Mouse (Mus musculus): Measurements from ENCODE around the gene Sec63. TPM values are rescaled to one million over a fixed set of nuclear protein-coding genes. Genes with fewer than 3 reads are reported as not detected.

Sec63 gene
- polyA plus RNA-seq, 1 experiment from 2014 or later, result 16.3 TPM

DNA sequence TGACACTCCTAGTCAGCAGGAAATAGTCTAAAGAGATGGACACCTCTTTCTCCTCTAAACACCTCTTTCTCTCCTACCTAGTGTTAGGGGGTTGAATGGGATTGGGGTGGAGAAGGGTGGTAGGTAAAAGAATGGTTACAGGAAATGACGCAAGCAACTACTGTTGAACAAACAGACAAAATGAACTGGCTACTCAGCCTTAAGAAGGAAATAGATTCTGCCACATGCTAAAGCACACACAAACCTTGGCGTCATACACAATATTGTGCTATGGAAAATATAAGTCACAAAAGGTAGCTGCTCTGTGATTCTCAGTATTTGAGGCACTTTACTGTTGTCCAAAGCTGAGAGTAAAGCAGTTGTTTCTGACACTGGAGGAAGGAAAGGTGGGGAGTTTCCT is 77.4 kb downstream of the Sec63 start:
- Histone ChIP-seq H3K36me3 (ENCODE audit: control insufficient read depth, insufficient read depth, low read length) (peaks cover 5% of the 10 kb centered on the region; the same call in 1 of the 2 replicates), H3K4me3 (ENCODE audit: low read depth, low read length) (no peak overlapping the region), H3K27ac (ENCODE audit: low read length) (no peak overlapping the region), H3K4me1 (ENCODE audit: control insufficient read depth, insufficient read depth, low read length) (peaks cover 6% of the 10 kb centered on the region; the same call in 1 of the 2 replicates), H3K4me2 (ENCODE audit: low read length) (no peak overlapping the region), H3K27me3 (ENCODE audit: control insufficient read depth, insufficient read depth, low read depth, low read length) (no peaks in the 10 kb centered on the region), H3K9me3 (replicated peaks; ENCODE audit: control insufficient read depth, low read length, poor library complexity, severe bottlenecking) (no peaks in the 10 kb centered on the region; the same call in 1 of the 2 replicates), H3K9ac (ENCODE audit: low read depth, low read length) (no peak overlapping the region)
- ATAC-seq, result no peak
- WGBS, result 94% methylated on average over 2 of the region's 2 CpGs

DNA sequence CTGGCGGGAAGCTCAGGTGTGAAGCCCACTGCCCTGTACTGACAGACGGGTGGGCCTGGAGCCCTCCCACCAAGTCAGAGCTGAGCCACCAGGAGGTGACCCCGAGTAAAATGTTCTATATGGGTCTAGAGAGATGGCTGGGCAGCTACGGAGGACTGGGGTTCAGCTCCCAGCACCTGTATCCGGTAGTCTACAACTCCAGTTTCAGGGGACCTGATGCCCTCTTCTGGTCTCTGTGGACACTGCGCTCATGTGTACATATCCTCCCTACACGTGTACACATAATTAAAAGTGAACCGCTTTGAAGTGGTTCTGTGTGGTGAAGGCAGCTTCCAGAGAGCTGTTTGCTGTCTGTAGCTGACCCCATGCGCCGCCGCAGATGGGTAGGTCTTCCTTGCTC is 78.7 kb downstream of the Sec63 start:
- no peak for ATAC-seq
- H3K4me2 ChIP-seq (ENCODE audit: low read length), result no peak overlapping the region
- H3K4me1 ChIP-seq (ENCODE audit: control insufficient read depth, insufficient read depth, low read length), result peaks cover 4% of the 10 kb centered on the region; the same call in 1 of the 2 replicates
- no peak overlapping the region for H3K4me3 ChIP-seq (ENCODE audit: low read depth, low read length)
- H3K9me3 ChIP-seq (replicated peaks; ENCODE audit: control insufficient read depth, low read length, poor library complexity, severe bottlenecking), result no peaks in the 10 kb centered on the region; the same call in 1 of the 2 replicates
- no peaks in the 10 kb centered on the region for H3K27me3 ChIP-seq (ENCODE audit: control insufficient read depth, insufficient read depth, low read depth, low read length)
- no peak overlapping the region for H3K9ac ChIP-seq (ENCODE audit: low read depth, low read length)
- WGBS, result 98% methylated on average over 11 of the region's 11 CpGs
- peaks cover 5% of the 10 kb centered on the region; the same call in 1 of the 2 replicates for H3K36me3 ChIP-seq (ENCODE audit: control insufficient read depth, insufficient read depth, low read length)
- H3K27ac ChIP-seq (ENCODE audit: low read length), result no peak overlapping the region

DNA sequence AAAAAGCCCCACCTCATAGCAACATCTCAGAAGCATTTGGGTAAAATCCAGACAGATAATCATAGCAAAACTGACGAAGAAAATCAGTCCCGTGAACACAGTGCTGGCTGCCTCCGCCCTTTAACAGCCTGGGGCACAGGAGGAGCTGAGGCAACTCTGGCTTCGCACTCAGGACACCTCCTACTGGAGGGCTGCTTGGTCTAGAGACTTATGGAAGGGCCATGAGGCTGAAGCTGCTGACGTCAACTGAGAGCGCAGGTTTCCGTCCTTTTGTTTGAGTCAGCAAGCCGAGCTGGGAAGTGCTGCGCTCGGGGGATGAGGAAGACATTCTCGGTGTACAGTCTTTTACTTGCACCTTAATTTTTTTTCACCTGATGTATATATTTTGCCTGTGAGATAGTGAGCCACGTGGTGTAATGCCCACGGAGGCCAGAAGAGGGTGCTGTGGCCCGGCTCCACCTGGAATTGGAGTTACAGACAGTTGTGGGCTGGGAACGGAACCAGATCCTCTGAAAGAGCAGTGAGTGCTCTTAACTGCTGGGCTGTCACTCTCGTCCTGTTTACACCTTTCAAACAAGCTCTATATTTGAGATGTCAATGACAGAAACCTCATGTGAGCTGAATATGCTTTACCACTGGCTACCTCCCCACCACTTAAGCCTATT is 80.4 kb downstream of the Sec63 start:
- ATAC-seq, result no peak
- no peak overlapping the region for H3K4me3 ChIP-seq (ENCODE audit: low read depth, low read length)
- WGBS, result 68% methylated on average over 16 of the region's 16 CpGs

DNA sequence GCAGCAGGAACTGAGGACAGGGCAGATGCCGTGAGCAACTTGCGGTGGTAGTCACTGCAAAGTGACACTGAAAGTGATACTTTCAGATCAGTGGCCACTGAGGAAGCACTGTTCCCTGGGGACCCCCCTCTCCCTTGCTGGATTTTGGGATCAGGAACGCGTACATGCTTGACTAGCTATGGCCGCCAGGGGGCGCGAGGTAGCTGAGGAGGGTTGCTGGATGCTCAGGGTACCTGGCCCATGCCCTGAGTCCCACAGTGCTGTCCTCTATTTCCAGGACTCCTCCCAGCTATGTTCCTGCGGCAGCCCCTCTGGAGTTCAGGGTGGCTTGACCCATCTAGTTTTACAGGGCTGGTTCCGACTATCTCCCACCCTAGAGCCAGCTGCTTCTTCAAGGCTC is 81.1 kb downstream of the Sec63 start:
- no peak overlapping the region for H3K27ac ChIP-seq (ENCODE audit: low read length)
- no peaks in the 10 kb centered on the region for H3K4me1 ChIP-seq (ENCODE audit: control insufficient read depth, insufficient read depth, low read length)
- H3K27me3 ChIP-seq (ENCODE audit: control insufficient read depth, insufficient read depth, low read depth, low read length), result no peaks in the 10 kb centered on the region
- ATAC-seq, result peak; percentile 52; the same call in 1 of the 2 replicates
- no peak overlapping the region for H3K4me2 ChIP-seq (ENCODE audit: low read length)
- no peak overlapping the region for H3K9ac ChIP-seq (ENCODE audit: low read depth, low read length)
- 15% methylated on average over 9 of the region's 9 CpGs for WGBS
- H3K9me3 ChIP-seq (replicated peaks; ENCODE audit: control insufficient read depth, low read length, poor library complexity, severe bottlenecking), result no peaks in the 10 kb centered on the region
- H3K36me3 ChIP-seq (ENCODE audit: control insufficient read depth, insufficient read depth, low read length), result peaks cover 5% of the 10 kb centered on the region; the same call in 1 of the 2 replicates
- H3K4me3 ChIP-seq (ENCODE audit: low read depth, low read length), result no peak overlapping the region

More for the DNA sequence above, 80.4 kb downstream of the Sec63 start:
- Histone ChIP-seq H3K4me1 (ENCODE audit: control insufficient read depth, insufficient read depth, low read length) (no peaks in the 10 kb centered on the region), H3K9ac (ENCODE audit: low read depth, low read length) (no peak overlapping the region), H3K9me3 (replicated peaks; ENCODE audit: control insufficient read depth, low read length, poor library complexity, severe bottlenecking) (no peaks in the 10 kb centered on the region; the same call in 1 of the 2 replicates), H3K36me3 (ENCODE audit: control insufficient read depth, insufficient read depth, low read length) (peaks cover 5% of the 10 kb centered on the region; the same call in 1 of the 2 replicates), H3K27me3 (ENCODE audit: control insufficient read depth, insufficient read depth, low read depth, low read length) (no peaks in the 10 kb centered on the region), H3K4me2 (ENCODE audit: low read length) (no peak overlapping the region), H3K27ac (ENCODE audit: low read length) (no peak overlapping the region)

GRCm38 (mm10) chr10:42843416-42843815 is 82.1 kb downstream of the Sec63 start:
- ATAC-seq, result no peak
- WGBS, result 74% methylated on average over 1 of the region's 1 CpGs

GRCm38 (mm10) chr10:42845480-42845879 is 84.2 kb downstream of the Sec63 start:
- no peaks in the 10 kb centered on the region for H3K4me1 ChIP-seq (ENCODE audit: control insufficient read depth, insufficient read depth, low read length)
- H3K9me3 ChIP-seq (replicated peaks; ENCODE audit: control insufficient read depth, low read length, poor library complexity, severe bottlenecking), result no peaks in the 10 kb centered on the region
- no peak overlapping the region for H3K27ac ChIP-seq (ENCODE audit: low read length)
- no peak overlapping the region for H3K4me2 ChIP-seq (ENCODE audit: low read length)
- no peaks in the 10 kb centered on the region for H3K36me3 ChIP-seq (ENCODE audit: control insufficient read depth, insufficient read depth, low read length)
- 63% methylated on average over 1 of the region's 1 CpGs for WGBS
- no peak overlapping the region for H3K4me3 ChIP-seq (ENCODE audit: low read depth, low read length)
- no peak overlapping the region for H3K9ac ChIP-seq (ENCODE audit: low read depth, low read length)
- no peaks in the 10 kb centered on the region for H3K27me3 ChIP-seq (ENCODE audit: control insufficient read depth, insufficient read depth, low read depth, low read length)
- no peak for ATAC-seq

More at GRCm38 (mm10) chr10:42843416-42843815, 82.1 kb downstream of the Sec63 start:
- Histone ChIP-seq H3K4me3 (ENCODE audit: low read depth, low read length) (no peak overlapping the region), H3K36me3 (ENCODE audit: control insufficient read depth, insufficient read depth, low read length) (peaks cover 5% of the 10 kb centered on the region; the same call in 1 of the 2 replicates), H3K9me3 (replicated peaks; ENCODE audit: control insufficient read depth, low read length, poor library complexity, severe bottlenecking) (no peaks in the 10 kb centered on the region), H3K4me1 (ENCODE audit: control insufficient read depth, insufficient read depth, low read length) (no peaks in the 10 kb centered on the region), H3K9ac (ENCODE audit: low read depth, low read length) (no peak overlapping the region), H3K27ac (ENCODE audit: low read length) (no peak overlapping the region), H3K27me3 (ENCODE audit: control insufficient read depth, insufficient read depth, low read depth, low read length) (no peaks in the 10 kb centered on the region), H3K4me2 (ENCODE audit: low read length) (no peak overlapping the region)

- Histone ChIP-seq H3K4me1 (ENCODE audit: control insufficient read depth, insufficient read depth, low read length) (no peaks in the 10 kb centered on the region), H3K9ac (ENCODE audit: low read depth, low read length) (no peak overlapping the region), H3K27ac (ENCODE audit: low read length) (no peak overlapping the region), H3K36me3 (ENCODE audit: control insufficient read depth, insufficient read depth, low read length) (no peaks in the 10 kb centered on the region), H3K4me2 (ENCODE audit: low read length) (no peak overlapping the region), H3K4me3 (ENCODE audit: low read depth, low read length) (no peak overlapping the region), H3K9me3 (replicated peaks; ENCODE audit: control insufficient read depth, low read length, poor library complexity, severe bottlenecking) (no peaks in the 10 kb centered on the region), H3K27me3 (ENCODE audit: control insufficient read depth, insufficient read depth, low read depth, low read length) (no peaks in the 10 kb centered on the region)
- WGBS, result 95% methylated on average over 13 of the region's 13 CpGs
- ATAC-seq, result 0 out of 2 replicates have a peak, but pooled peaks have one; percentile 28
Measured at GRCm38 (mm10) chr10:42848179-42849080, 87.1 kb downstream of the Sec63 start.

GRCm38 (mm10) chr10:42849081-42849400 is 87.7 kb downstream of the Sec63 start:
- H3K9ac ChIP-seq (ENCODE audit: low read depth, low read length), result no peak overlapping the region
- no peaks in the 10 kb centered on the region for H3K36me3 ChIP-seq (ENCODE audit: control insufficient read depth, insufficient read depth, low read length)
- no peaks in the 10 kb centered on the region for H3K4me1 ChIP-seq (ENCODE audit: control insufficient read depth, insufficient read depth, low read length)
- no peaks in the 10 kb centered on the region for H3K27me3 ChIP-seq (ENCODE audit: control insufficient read depth, insufficient read depth, low read depth, low read length)
- H3K9me3 ChIP-seq (replicated peaks; ENCODE audit: control insufficient read depth, low read length, poor library complexity, severe bottlenecking), result no peaks in the 10 kb centered on the region
- WGBS, result 90% methylated on average over 7 of the region's 7 CpGs
- H3K27ac ChIP-seq (ENCODE audit: low read length), result no peak overlapping the region
- no peak for ATAC-seq
- H3K4me3 ChIP-seq (ENCODE audit: low read depth, low read length), result no peak overlapping the region
- H3K4me2 ChIP-seq (ENCODE audit: low read length), result no peak overlapping the region

GRCm38 (mm10) chr10:42854838-42855237 is 93.5 kb downstream of the Sec63 start:
- H3K4me1 ChIP-seq (ENCODE audit: control insufficient read depth, insufficient read depth, low read length), result peaks cover 8% of the 10 kb centered on the region
- no peaks in the 10 kb centered on the region for H3K9me3 ChIP-seq (replicated peaks; ENCODE audit: control insufficient read depth, low read length, poor library complexity, severe bottlenecking)
- no peaks in the 10 kb centered on the region for H3K36me3 ChIP-seq (ENCODE audit: control insufficient read depth, insufficient read depth, low read length)
- H3K27ac ChIP-seq (ENCODE audit: low read length), result no peak overlapping the region
- WGBS, result 46% methylated on average over 4 of the region's 4 CpGs
- ATAC-seq, result no peak
- H3K4me3 ChIP-seq (ENCODE audit: low read depth, low read length), result no peak overlapping the region
- H3K27me3 ChIP-seq (ENCODE audit: control insufficient read depth, insufficient read depth, low read depth, low read length), result no peaks in the 10 kb centered on the region
- H3K9ac ChIP-seq (ENCODE audit: low read depth, low read length), result no peak overlapping the region
- H3K4me2 ChIP-seq (ENCODE audit: low read length), result no peak overlapping the region
